Mouse (Mus musculus) erythroblast, adult 5-6 weeks (primary cell): Measurements from ENCODE around the gene Ephb1. TPM values are rescaled to one million over a fixed set of nuclear protein-coding genes. Genes with fewer than 3 reads are reported as not detected.

Experiments
- ATAC-seq: replicated peaks from 2 replicates; pipeline ENCODE4 v1.8.0; 2016; ENCODE audit warnings: moderate number of reproducible peaks, mild to moderate bottlenecking, moderate TSS enrichment, inconsistent platforms; ENCODE audit not compliant: poor library complexity, low FRiP score, severe bottlenecking
- total RNA-seq, 2 experiments: library from RNA; stranded (forward) in 1 of 2; stranded (reverse) in 1 of 2; fragments of 150-400 nt in 1 of 2; fragments of 200-764, 138-1000 nt in 1 of 2; gene quantifications; 2 replicates each; pipeline versions ENCODE4 v1.2.3 to v1.2.4; 2015 to 2017; ENCODE audit warnings: low replicate concordance in 2 of 2

Gene Ephb1
- total RNA-seq, 2 experiments from 2014 or later, result 0.17 TPM; not detected in 1

DNA sequence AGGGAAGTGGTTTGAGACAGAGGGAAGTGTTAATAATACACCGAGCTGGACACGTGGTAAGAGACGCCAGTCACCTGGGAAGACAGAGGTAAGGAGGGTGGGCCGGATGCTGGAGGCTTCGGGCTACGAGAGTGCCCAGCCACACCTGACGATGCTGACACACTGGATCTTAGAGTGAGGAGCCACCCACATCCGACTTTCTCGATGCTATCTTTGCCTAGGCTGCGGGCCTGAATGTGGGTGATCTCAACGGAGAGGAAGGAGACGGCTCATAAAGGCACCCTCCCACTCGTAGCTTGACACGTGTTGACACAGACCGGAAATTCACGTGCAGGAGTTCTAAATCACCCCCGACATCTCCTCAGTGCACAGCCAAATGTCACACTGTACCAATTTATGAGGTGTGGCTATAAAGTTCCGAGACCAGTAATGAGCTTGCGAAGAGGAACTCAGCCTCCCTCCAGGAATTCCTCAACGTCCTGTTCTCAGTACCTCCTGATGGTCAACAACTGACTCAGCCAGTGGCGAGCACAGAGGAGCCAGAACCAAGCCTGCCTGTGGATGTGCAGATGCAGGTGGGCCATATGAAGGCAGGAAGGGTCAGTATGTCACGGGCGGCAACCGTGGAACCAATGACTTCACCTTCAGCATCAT lies 268.3 kb downstream of the Ephb1 start:
- ATAC-seq, result no peak

DNA sequence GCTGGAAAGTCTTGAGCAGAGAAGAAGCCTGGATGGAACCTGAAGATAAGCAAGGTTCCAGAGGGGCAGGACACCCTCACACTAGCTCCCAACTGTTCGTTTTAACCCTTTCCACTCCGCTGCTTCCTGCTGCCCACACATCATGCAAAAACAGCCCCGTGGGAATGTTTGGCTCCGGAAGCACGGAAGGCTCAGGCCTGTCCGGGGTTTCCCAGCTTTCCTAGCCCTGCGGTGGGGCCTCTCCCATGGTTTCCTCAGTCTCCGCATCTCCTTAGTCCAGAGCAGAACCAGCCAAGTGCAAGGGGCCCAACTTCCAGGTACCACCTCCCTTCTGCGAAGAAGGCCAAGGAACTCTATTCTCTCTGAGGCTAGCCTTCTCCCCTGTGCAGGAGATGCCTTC lies 269.0 kb downstream of the Ephb1 start:
- ATAC-seq, result no peak

DNA sequence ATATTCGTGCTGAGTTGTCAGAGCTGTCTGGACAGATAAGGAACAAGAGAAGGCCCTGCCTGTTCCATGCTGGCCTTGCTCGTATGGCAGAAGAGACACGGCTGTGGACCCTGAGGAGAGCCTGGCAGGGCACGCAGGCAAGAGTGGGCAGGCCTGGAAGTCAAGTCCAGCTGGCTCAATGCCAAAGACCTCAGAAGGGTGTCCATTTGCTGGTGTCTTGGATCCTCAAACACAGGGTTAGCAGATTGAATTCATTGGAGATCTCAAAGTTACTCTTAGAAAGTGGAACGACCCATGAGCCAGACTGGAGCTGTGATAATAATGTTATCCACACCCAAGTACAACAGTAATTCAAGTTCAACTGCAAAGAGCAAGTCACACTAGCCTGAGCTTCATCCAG lies 273.6 kb downstream of the Ephb1 start:
- no peak for ATAC-seq

DNA sequence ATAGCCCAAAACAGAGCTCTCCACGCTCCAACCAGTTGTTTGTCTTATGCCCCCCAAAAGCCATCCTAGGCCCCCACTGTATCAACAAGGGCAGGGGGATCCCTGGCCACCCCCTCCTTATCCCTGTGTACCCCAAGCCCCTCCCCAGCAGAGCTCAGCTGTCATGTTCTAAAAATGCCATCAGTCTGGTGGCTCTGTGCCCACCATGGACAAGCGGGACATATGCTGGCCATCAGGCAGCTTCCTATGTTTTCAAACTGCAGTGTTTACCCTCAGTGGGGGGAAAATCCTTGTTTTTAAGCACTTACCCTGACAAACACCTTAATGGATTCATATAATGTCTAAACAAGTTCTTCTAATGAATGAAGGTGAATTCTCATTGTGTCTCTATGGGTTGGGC lies 275.3 kb downstream of the Ephb1 start:
- no peak for ATAC-seq

DNA sequence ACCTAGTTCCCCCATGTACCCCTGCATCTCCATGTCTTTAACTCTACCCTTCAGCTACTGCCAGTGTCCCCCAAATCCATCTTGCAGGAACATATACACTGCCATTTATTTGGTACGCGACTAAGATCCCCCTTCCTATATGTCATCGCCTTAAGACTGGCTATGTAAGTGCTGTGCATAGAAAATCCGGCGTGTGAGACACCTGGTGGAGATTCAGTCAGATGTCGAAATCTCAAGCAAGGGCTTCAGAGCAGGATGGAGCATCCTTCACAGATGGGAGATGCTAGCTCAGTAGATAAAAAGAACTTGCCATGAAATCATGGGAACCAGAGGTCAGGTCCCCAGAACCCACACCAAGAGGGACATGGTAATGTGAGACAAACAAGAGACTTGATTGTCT lies 276.3 kb downstream of the Ephb1 start:
- ATAC-seq, result no peak

DNA sequence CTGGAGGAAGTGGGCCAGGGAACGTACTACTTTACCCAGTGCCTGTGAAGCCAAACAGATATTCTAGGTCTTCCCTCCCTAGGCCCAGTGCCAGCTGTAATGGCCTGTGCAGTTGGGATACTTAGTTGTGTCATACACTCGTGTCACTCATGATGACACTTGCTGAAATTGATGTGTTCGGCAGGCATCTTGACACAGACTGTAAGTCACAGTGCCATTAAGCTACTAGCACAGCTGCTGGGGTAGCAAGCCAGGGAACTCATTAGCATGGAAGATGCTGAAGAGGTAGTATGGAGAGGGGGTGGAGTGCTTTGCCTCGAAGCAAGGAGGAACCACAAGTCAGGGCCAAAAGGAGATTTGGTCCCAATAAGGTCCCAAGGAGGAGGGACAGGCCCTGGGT lies 279.0 kb downstream of the Ephb1 start:
- ATAC-seq, result no peak

DNA sequence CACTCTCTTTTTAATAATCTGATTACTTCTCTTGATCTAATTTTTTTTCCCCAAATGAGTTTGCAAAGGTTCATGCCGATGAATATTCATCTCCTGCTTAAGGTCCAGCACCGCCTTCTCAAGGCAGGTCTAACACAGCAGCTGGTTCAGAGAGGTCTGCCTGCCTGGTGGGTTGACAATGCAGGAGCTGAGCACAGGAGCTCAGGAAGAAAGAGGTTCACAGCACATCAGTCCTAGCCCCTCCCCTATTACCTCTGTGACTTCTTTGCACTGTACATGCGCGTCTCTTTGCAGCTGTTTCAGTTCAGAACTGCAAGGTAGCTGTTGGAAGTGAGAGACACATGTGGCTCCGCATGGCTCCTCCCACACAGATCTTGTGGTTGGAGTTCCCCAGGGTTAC lies 281.1 kb downstream of the Ephb1 start:
- ATAC-seq, result no peak

DNA sequence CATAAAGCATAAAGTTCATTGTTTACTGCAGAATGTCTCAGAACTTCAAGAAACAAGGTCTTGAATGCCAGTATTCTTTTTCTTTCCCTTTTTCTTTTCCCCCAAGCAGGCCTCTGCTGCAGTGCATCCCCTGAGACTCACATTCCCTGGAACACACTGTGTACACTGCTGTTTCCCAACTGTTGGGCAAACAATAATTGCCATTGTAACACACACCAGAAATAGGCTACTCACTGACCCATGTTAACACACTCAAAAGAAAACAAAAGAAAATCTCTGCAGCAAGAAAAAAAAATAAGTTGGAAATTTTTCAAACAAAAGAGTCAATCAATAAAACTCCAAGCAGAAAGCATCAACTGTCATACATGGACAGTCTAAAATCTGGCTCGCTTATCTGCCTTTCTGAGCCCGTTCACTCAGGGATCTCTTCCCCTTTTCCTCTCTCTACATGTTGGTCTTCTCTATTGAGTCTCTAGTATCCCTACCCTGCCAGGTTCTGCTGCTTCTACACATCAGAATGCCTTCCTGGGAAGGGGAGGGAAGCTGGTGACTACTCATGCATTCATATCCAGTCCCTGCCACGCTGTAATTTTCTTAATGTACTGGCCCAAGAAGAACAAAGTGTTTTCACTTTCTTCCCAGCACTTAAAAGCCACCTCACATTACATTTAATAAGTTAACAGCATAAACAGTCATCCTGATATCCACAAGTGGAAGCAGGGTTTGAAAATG lies 285.2 kb downstream of the Ephb1 start:
- no peak for ATAC-seq

DNA sequence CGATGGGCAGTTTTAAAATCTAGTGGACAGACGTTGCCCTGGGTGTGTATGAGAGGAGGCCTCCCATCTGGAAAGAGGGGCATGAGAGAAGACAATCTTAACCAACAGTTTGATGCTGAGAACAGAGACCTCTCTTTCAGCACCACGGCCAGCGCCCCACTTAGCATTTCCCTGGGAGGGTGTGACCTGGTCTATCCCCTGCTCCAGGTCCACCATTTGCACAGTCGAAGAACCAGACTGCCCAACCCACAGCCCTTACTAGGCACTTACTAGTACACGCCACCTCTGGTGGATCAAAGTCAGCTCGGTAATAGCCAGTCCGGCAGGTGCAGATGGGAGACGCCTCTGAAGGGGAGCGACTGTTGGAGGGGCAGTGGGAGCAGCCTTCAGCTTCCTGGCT lies 287.9 kb downstream of the Ephb1 start:
- ATAC-seq, result no peak

DNA sequence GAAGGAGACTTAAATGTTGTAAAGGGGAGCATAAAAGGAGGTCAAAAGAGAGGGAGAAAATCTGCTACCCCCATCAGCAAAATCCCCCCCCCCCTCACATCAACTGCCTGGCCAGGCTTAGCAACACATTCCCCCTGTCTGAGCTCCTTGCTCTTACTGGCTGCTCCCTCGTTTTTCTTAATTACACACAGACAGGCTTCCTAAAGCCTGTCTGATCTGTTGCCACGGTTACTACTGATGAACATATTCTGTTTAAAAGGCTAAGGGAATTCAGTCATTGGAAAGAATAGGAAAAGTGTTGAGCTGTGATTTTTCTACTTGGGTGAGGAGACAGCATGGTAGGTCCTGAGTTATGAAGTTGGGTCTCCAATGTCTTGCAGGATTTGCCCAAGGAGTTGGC lies 308.6 kb downstream of the Ephb1 start:
- ATAC-seq, result no peak

DNA sequence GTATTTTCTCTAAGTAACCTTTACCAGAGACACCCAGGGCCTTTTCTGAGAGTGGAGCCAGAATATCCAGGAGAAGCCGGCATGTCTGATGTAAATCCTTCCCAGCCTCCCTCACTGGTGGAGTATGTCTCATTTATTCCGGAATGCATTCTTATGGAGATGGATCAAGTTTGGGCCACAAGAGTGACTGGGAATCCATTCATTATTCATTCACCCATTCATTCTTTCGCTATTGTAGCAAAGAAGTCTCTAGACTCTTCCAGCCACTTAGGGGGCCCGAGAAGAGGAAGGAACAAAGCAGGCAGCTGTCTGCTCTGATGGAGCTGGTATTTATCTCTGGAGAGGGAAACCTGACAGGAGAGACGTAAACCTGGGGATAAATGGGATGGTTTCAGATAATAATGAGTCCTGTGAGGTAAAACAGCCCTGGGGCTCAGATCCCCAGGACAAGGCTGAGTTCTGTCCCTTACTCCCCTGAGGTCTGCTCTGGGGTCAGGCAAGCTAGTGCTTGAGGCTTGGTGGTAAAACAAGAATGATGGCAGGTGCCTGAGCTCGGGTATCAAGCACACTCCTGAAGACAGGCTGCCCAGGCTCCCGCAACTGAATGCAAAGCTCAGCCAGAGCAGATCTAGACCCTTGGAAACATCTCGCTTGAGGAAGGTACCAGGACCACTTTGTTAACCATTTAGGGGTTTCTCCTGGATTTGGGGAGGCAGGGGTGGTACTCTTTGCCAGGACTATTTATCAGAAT lies 309.2 kb downstream of the Ephb1 start:
- no peak for ATAC-seq

DNA sequence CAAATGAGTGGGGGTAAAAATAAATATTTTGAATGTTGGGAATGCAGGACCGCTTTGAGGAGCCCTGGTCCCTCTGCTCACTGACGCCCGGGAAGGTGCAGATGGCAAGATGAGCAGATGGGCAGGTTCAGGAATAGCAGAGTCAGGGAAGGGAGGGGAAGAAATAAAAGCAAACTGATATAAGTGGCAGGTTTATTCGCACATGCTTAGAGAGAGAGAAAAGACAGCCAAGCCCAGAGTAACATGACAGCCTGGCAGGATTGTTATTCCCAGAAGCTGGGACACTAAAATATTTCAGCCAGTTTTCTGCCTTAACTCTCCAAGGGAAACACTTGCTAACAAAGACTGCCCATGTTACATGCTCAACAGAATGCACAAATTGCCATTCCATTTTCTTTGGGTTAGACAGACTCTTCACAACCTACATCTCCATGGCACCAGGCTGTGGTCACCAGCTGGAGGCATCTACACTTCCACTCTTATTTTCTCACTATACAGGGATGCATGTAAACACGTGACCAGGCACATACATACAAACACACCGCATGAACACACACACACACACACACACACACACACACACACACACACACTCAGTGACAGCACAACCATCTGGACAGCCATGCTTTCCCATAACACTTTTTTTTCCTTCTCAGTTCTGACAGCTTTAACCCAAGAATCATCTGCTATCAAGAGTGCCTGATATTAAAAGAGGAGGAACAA lies 315.3 kb downstream of the Ephb1 start:
- no peak for ATAC-seq

DNA sequence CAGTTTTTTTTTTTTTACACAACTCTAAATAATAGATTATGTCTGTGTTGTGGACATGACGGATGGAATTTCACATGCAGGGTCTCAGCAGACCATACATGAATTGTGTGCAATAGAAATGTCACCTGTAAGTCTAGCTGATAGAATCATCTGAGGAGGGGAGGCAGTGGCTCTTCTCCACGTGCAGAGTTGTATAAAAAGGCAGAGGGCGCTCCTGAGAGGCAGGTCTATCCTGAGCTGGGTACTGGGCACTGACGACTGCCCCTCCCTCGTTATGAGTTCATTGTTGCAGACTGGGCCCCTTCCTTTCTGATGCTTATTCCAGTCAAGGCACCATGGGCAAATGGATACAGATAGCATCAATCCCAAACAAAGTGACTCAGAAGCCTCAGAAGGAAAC lies 318.4 kb downstream of the Ephb1 start:
- no peak for ATAC-seq

DNA sequence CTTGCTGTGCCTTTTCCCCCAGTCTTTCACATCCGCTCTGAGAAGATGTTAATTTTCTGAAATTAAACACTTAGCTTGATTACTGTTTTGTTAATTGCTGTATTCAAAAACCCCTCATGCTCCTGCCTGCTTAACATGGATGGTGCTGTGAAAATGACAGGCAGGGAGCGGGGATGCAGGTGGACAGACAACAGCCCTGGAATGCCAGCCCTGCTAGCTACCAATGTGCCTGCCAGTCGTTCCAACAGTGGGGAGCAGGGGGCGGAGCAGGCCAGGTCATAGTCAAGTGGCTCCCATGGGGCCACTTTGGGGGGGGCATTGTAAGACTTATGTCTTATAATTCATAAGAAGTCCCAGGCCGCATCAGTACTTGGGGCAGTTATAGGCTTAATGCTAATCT lies 321.3 kb downstream of the Ephb1 start:
- no peak for ATAC-seq

DNA sequence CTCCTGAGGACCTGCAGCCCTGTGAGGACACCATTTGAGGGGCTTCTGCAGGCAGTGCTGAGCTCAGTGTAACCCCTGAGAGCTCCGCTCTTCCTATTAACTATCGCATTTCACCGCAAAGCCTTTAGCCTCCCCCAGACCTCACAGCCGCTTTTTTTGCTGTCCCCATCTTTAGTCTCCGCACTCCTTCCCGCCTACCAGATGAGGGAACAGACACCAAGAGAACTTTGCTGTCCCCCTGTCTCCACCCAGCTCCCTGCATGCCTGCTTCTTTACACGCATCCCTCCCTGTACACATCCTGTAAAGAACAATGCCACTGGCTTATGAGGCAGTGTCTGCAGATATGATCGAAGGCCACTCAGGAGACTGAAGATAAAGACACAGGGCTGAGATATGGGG lies 322.1 kb downstream of the Ephb1 start:
- no peak for ATAC-seq

DNA sequence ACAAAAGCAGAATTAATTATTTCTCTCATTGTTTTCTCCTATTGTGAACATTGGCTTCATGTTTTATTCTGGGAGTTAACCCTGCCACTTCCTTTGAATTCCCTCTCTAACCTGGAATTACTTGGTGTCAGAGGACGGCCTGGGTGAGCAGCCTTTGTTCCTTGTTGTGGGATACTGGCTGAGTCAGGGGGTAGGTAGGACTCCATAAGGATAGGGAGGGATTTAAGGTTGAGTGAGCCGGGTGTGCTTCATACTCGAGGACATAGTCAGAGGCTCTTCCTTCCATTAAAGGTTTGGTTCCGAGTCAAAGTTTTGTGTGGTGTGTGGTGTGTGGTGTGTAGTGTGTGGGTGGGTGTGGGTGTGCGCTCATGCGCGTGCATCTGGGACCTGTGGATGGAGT lies 324.8 kb downstream of the Ephb1 start:
- no peak for ATAC-seq

DNA sequence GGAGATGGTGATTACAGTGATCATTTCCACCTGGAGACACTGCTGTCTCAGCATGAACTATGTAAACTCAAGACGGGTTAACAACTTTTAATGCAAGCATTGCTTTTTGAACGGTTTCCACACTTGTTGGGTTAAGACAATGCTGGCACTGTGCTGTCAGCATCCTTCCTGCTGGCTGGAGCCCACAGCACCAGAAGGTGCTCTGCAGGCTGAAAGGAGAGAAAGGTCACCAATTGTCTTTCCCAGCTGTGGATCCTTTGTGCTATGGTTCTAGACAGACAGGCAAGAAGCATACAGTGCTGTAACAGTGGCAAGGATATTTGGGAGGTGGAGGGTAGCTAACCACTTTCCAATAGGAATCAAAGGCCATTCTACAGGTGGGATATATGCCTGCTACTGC lies 328.4 kb downstream of the Ephb1 start:
- no peak for ATAC-seq

DNA sequence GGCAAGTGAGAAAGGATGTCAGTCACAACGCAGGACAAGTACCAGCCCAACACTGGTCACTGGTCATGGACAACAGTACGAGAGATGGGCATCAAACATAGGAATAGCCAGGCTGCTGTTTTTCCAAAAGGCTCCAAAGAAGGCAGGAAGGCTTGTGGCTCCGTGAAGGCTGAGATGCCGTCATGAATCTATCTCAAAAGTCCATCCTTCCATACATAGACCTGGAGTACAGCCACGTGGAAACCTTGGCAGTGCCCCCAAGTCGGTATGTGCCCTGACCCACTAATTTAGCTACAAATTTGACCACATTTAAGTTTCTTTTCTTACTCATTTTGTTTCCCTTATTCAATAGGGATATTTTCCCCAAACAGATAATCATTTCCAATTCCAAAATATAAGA lies 329.4 kb downstream of the Ephb1 start:
- ATAC-seq, result no peak

DNA sequence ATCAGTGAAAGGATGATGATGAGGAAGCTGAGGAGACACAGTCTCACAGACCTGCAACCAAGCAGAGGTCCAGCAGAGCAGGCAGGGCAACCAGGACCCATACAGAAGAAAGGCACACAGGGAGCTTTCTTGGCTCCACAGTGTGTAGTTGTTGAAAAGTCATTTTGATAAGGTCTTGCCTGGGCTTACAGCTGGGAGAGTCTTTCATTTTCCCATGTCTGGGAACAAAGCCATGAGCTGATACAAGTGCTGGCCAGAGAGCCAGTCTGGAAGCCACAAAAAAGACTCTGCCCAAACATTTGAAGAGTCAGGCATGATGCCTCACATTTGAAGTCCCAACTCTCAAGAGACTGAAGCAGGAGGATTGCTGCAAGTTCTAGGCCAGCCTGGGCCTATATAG lies 339.0 kb downstream of the Ephb1 start:
- no peak for ATAC-seq

DNA sequence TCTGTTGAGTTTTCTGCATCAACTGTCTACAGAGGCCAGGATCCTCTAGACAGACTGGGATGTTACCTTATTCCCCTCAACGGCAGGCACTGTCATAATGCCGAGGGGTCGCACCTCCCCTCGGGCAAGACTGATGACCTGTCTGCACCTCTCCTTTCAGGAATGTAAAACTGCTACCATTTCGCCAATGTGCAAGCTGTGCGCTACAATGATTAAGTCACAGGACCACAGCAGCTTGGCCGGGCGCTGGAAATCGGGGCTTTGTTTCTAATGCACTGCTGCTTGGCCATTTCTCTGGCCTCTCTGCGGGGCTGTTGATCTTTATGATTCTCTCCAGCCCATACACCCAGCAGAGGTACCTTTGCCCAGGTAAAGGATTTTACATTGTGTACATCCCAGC lies 346.8 kb downstream of the Ephb1 start:
- ATAC-seq, result no peak

DNA sequence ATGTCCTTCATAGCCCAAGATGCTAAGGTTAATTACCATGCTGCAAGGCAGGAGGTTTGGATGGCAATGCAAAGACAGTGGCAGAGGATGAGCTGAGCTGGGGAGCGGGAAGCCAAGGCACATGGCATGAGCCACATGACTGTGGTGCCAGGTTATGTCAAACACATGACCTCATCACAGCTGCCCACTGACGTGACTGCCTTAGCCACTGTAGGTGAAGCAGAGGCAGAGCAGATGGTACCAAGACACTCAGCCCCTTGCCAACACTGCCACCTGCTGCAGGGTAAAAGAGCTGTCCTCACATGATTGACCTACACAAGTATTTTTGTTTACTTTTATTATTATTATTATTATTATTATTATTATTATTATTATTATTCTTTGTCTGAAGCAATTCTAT lies 348.0 kb downstream of the Ephb1 start:
- ATAC-seq, result peak; percentile 75
